Mouse (Mus musculus): ENCODE measurements around the gene Cyfip2.

DNA sequence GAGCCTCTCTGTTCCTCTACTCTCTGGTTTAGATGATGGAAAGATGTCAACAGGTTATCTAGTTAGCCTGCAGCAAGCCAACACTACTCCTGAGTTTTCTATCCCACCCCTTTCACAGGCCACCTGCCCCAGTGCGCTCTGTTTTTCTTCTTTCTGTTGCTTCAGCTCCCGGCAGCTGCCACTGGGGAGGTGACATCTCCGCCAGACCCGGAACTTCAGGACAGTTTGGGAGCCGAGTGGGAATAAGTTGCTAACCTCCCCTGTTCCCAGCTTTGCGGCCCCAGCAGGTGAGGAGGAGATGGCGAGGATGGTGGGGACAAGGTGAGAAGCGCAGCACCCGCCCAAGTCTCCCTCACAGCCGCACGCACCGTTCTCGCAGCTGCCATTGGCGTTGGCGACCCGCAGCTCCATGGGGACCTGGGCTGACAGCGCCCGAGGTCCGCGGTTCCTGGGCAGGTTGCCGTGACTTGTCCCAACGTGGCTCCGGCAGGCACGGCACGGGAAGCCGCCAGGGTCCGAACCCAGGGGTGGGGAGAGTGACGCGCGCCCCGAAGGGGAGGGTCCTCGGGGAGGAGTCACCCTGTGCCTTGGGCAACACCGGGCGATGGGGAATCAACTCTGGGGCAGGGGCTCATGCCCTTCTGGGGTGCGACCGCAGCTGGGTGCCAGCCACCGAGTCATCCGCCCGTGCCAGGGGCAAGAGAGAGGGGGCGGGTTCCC lies 146.6 kb downstream of the Cyfip2 start, which contains the start of gene Nipal4:
- no peak for TF ChIP-seq POLR2A (IDR thresholded peaks at IDR 0.05; ENCODE audit: extremely low read depth, insufficient read depth, low read length)
- TF ChIP-seq CTCF (IDR thresholded peaks at IDR 0.05; ENCODE audit: extremely low read depth, insufficient read depth, low read length) = no peak
